11 mouse cellular contexts compared by ENCODE assay signal in genomic region chr19:55463670-55464069, GRCm38 (mm10).
"Had no signal": no experiment of that assay in that cellular context is flagged by ENCODE, and none has a peak within 500 bp of the region (broad histone marks: within the 10 kb centered on the region; RNA-seq: fewer than 3 reads in every experiment).

No protein-coding gene starts in this region.

- H3K4me3 ChIP-seq: left cerebral cortex, adult 2 months; limb, embryonic 10.5 days; liver, embryonic 15.5 days; lung, embryonic 15.5 days; midbrain, embryonic 13.5 days; stomach, embryonic 15.5 days had no signal

- H3K9ac ChIP-seq: liver, embryonic 15.5 days; lung, embryonic 15.5 days; midbrain, embryonic 13.5 days; stomach, embryonic 15.5 days had no signal

- ATAC-seq: midbrain, embryonic 13.5 days had no signal

- H3K27me3 ChIP-seq: liver, embryonic 15.5 days; lung, embryonic 15.5 days; midbrain, embryonic 13.5 days; stomach, embryonic 15.5 days had no signal

- H3K9me3 ChIP-seq: limb, embryonic 10.5 days; liver, embryonic 15.5 days; lung, embryonic 15.5 days; midbrain, embryonic 13.5 days; stomach, embryonic 15.5 days had no signal

- H3K36me3 ChIP-seq: limb, embryonic 10.5 days; liver, embryonic 15.5 days; lung, embryonic 15.5 days; midbrain, embryonic 13.5 days; stomach, embryonic 15.5 days had no signal

- H3K4me1 ChIP-seq: liver, embryonic 15.5 days; lung, embryonic 15.5 days; midbrain, embryonic 13.5 days; stomach, embryonic 15.5 days had no signal

- H3K27ac ChIP-seq: left cerebral cortex, adult 2 months; liver, embryonic 15.5 days; lung, embryonic 15.5 days; macrophage; midbrain, embryonic 13.5 days; stomach, embryonic 15.5 days had no signal

- H3K4me2 ChIP-seq: liver, embryonic 15.5 days; lung, embryonic 15.5 days; midbrain, embryonic 13.5 days; stomach, embryonic 15.5 days had no signal

- DNase-seq: kidney, adult 11 months; right cerebral cortex, postnatal 14 days; thymus, adult 2 months; thymus, postnatal 25 days had no signal
